Comparison of ENCODE assay signal across 8 mouse cellular contexts in genomic region chr10:82241401-82241788, GRCm38 (mm10). TPM values are rescaled to one million over a fixed set of nuclear protein-coding genes. Genes with fewer than 3 reads are reported as not detected.
DNase-seq lines count a peak whose midpoint lies in the region; ATAC-seq and TF ChIP-seq lines count a peak whose summit lies in the region.

No protein-coding gene starts in this region.

- 0 out of 2 replicates have a peak, but pooled peaks cover 3% of the 10 kb centered on the region for H3K9me3 ChIP-seq in heart, embryonic 11.5 days (replicated peaks; ENCODE audit: control insufficient read depth, low read length)
- peaks cover 14% of the 10 kb centered on the region; the same call in 1 of the 2 replicates for H3K9me3 ChIP-seq in forebrain, embryonic 16.5 days (ENCODE audit: control insufficient read depth, low read length)
- no peaks in the 10 kb centered on the region for H3K9me3 ChIP-seq in liver, postnatal 0 days (ENCODE audit: low read length)

- TF ChIP-seq CTCF in liver, postnatal 0 days (IDR thresholded peaks at IDR 0.05; ENCODE audit: low read depth): no peak

- no peak overlapping the region for H3K27ac ChIP-seq in heart, embryonic 11.5 days (ENCODE audit: low read depth, low read length)
- H3K27ac ChIP-seq in forebrain, embryonic 16.5 days (ENCODE audit: low read length): peak overlapping the region; percentile 84
- H3K27ac ChIP-seq in liver, postnatal 0 days (ENCODE audit: low read depth): no peak overlapping the region

- peak overlapping the region; percentile 65 for H3K4me3 ChIP-seq in heart, embryonic 11.5 days (ENCODE audit: low read depth, low read length)
- peak overlapping the region; percentile 66 for H3K4me3 ChIP-seq in forebrain, embryonic 16.5 days (replicated peaks; ENCODE audit: low read length)
- H3K4me3 ChIP-seq in liver, postnatal 0 days (ENCODE audit: low read depth, low read length): peak overlapping the region; percentile 67

- H3K27me3 ChIP-seq in heart, embryonic 11.5 days (ENCODE audit: control insufficient read depth, insufficient read depth, low read length): no peaks in the 10 kb centered on the region
- H3K27me3 ChIP-seq in forebrain, embryonic 16.5 days (replicated peaks; ENCODE audit: control insufficient read depth, insufficient read depth, low read length): no peaks in the 10 kb centered on the region
- H3K27me3 ChIP-seq in liver, postnatal 0 days (ENCODE audit: insufficient read depth, low read length): no peaks in the 10 kb centered on the region

- no peak overlapping the region; the same call in 1 of the 2 replicates for H3K9ac ChIP-seq in heart, embryonic 11.5 days (ENCODE audit: low read depth, low read length)
- H3K9ac ChIP-seq in forebrain, embryonic 16.5 days (replicated peaks; ENCODE audit: low read depth, low read length): peak overlapping the region; percentile 82
- H3K9ac ChIP-seq in liver, postnatal 0 days (replicated peaks): no peak overlapping the region; the same call in 1 of the 2 replicates

- WGBS in heart, embryonic 11.5 days (ENCODE audit: insufficient replicate concordance): 69% methylated on average over 5 of the region's 5 CpGs
- 70% methylated on average over 5 of the region's 5 CpGs for WGBS in forebrain, embryonic 16.5 days
- 76% methylated on average over 5 of the region's 5 CpGs for WGBS in liver, postnatal 0 days (ENCODE audit: insufficient replicate concordance)

- no peak for TF ChIP-seq EP300 in liver, postnatal 0 days (IDR thresholded peaks at IDR 0.05; ENCODE audit: low read depth)

- peaks cover 3% of the 10 kb centered on the region; the same call in 1 of the 2 replicates for H3K36me3 ChIP-seq in heart, embryonic 11.5 days (ENCODE audit: control insufficient read depth, insufficient read depth, low read length)
- H3K36me3 ChIP-seq in forebrain, embryonic 16.5 days (ENCODE audit: control insufficient read depth, insufficient read depth): peaks cover under 1% of the 10 kb centered on the region; the same call in 1 of the 2 replicates
- H3K36me3 ChIP-seq in liver, postnatal 0 days (replicated peaks; ENCODE audit: insufficient read depth, low read length): no peaks in the 10 kb centered on the region

- peak; percentile 7; the same call in 1 of the 2 replicates for ATAC-seq in heart, embryonic 11.5 days (replicated peaks; ENCODE audit: insufficient number of reproducible peaks, low FRiP score, low TSS enrichment)
- ATAC-seq in CD4-positive, CD25-positive, alpha-beta regulatory T cell, adult 4 months: peak; percentile 7
- no peak for ATAC-seq in forebrain, embryonic 16.5 days
- ATAC-seq in liver, postnatal 0 days: peak; percentile 13; the same call in 1 of the 2 replicates

- H3K4me1 ChIP-seq in heart, embryonic 11.5 days (ENCODE audit: control insufficient read depth, insufficient read depth, low read length): no peaks in the 10 kb centered on the region
- peaks cover 9% of the 10 kb centered on the region for H3K4me1 ChIP-seq in forebrain, embryonic 16.5 days (replicated peaks; ENCODE audit: control insufficient read depth, insufficient read depth, low read length)
- H3K4me1 ChIP-seq in liver, postnatal 0 days (ENCODE audit: insufficient read depth): peaks cover 6% of the 10 kb centered on the region

- H3K4me2 ChIP-seq in heart, embryonic 11.5 days: peak overlapping the region; percentile 69
- H3K4me2 ChIP-seq in forebrain, embryonic 16.5 days (ENCODE audit: low read length): peak overlapping the region; percentile 69
- H3K4me2 ChIP-seq in liver, postnatal 0 days (ENCODE audit: low read depth, low read length): peak overlapping the region; percentile 71

- DNase-seq in heart, adult 8-10 months (ENCODE audit: low spot score): no peak
- DNase-seq in liver, postnatal 0 days: no peak
- DNase-seq in gastrocnemius, postnatal 25 days: no peak
- no peak for DNase-seq in embryo, embryonic 9.5 days (ENCODE audit: extremely low spot score)
- DNase-seq in adipocyte (ENCODE audit: low spot score): no peak

RNA-seq across cellular contexts. Expression of gene Zfp938, which starts 0.3 kb away (rescaled TPM):
- polyA plus RNA-seq in heart, embryonic 11.5 days (2014; fragmentation: Nextera tagmentation; extraction: Ambion mirVana): 9.9 and 11.5 TPM in 2 replicates
- 1 to 10 TPM; 4.4 to 6.1 (median 5.6) TPM for total RNA-seq in heart, adult 8-10 months (2022)
- polyA plus RNA-seq in CD4-positive, CD25-positive, alpha-beta regulatory T cell, adult 4 months (2017; shearing (Covaris generic)): 10 to 100 TPM in 1 of 2 experiments, 1 to 10 TPM in 1; 9.9 to 12.2 TPM
- polyA plus RNA-seq in forebrain, embryonic 16.5 days (2015; fragmentation: Nextera tagmentation; extraction: Ambion mirVana): 24.2 and 26.6 TPM in 2 replicates
- polyA plus RNA-seq in liver, postnatal 0 days (2015; fragmentation: Nextera tagmentation; extraction: Ambion mirVana): 2.1 and 2.4 TPM in 2 replicates
- 1 to 10 TPM; 4.2 to 4.5 TPM for total RNA-seq in gastrocnemius, postnatal 25 days (2021)
